Mouse (Mus musculus): Measurements from ENCODE around the gene Xrcc4. TPM values are rescaled to one million over a fixed set of nuclear protein-coding genes. Genes with fewer than 3 reads are reported as not detected.
"Not testable (repeated sequence)": the region's sequence is repeated elsewhere in the genome, so short reads cannot be mapped to it uniquely, and the experiment has no call there.

Gene Xrcc4
- polyA plus RNA-seq, 1 experiment from 2014 or later: 17.0 TPM

DNA sequence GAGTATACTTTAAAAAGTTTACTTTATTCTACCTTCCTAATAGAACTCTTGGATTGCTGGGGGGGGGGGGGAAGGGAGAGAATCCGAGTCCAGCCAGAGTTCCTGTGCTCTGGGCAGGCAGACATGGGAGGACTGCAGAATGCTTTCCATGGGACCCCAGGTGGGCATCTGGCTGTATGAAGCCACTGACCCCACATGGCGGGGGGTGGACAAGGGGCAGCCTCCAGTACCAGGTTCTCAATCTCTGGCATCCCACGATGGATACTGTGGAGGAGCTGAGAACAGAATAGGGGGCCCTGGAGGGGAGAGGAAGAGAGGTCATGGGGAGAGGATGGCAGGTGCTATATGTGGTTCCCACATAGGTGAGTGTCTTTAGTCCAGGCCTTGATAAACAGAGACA is 327.1 kb downstream of the Xrcc4 start:
- 75% methylated on average over 3 of the region's 3 CpGs for WGBS

DNA sequence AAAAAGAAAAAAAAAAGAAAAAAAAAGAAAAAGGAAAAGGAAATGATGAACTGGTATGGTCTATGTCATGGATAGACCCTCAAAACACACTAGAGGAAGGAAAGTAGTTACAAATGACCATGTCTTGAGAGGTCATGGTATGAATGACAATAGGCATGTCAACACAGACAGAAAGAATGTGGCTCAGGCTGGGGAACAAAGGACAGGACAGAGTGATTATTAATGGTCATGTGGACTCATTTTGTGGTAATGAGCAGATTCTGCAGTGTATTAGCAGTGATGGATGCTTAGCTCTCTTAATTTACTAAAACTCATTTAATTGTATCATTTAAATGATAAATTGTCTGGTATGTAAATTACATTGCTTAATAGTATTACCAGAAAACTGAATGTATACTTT is 333.1 kb downstream of the Xrcc4 start:
- Histone ChIP-seq H3K4me3 (no peak overlapping the region), H3K27me3 (replicated peaks) (no peaks in the 10 kb centered on the region), H3K4me1 (replicated peaks) (peaks cover 13% of the 10 kb centered on the region), H3K4me2 (no peak overlapping the region), H3K9me3 (replicated peaks) (no peaks in the 10 kb centered on the region), H3K27ac (ENCODE audit: poor library complexity, severe bottlenecking) (no peak overlapping the region), H3K9ac (no peak overlapping the region), H3K36me3 (no peaks in the 10 kb centered on the region)
- no peak for ATAC-seq (ENCODE audit: insufficient number of reproducible peaks, low FRiP score)

More for the DNA sequence above, 327.1 kb downstream of the Xrcc4 start:
- Histone ChIP-seq H3K36me3 (no peaks in the 10 kb centered on the region), H3K9me3 (replicated peaks) (no peaks in the 10 kb centered on the region), H3K9ac (no peak overlapping the region), H3K27ac (ENCODE audit: poor library complexity, severe bottlenecking) (no peak overlapping the region), H3K4me1 (replicated peaks) (peaks cover 11% of the 10 kb centered on the region), H3K4me3 (no peak overlapping the region), H3K4me2 (no peak overlapping the region), H3K27me3 (replicated peaks) (no peaks in the 10 kb centered on the region)
- ATAC-seq (ENCODE audit: insufficient number of reproducible peaks, low FRiP score): no peak

DNA sequence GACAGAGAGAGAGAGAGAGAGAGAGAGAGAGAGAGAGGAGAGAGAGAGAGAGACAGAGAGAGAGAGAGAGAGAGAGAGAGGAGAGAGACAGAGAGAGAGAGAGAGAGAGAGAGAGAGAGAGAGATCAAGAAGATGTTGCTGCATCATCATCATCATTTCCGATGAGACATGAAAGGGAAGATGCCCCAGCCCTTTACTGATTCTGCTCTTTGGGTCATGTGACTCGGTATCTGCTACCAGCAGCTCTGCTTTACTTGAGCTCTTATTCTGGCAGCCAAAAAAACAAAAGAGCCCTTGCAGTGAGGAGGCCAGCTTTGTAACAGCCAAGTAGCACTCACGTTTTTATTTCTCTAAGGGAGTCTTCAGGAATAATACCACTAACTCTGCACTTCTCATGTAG is 338.8 kb downstream of the Xrcc4 start:
- not testable (repeated sequence) for H3K9ac ChIP-seq; H3K4me2 ChIP-seq; H3K4me3 ChIP-seq; H3K9me3 ChIP-seq (replicated peaks); H3K27me3 ChIP-seq (replicated peaks); H3K36me3 ChIP-seq; ATAC-seq (ENCODE audit: insufficient number of reproducible peaks, low FRiP score); H3K27ac ChIP-seq (ENCODE audit: poor library complexity, severe bottlenecking)
- H3K4me1 ChIP-seq (replicated peaks): peaks cover 26% of the 10 kb centered on the region
- 28% methylated on average over 3 of the region's 3 CpGs for WGBS

DNA sequence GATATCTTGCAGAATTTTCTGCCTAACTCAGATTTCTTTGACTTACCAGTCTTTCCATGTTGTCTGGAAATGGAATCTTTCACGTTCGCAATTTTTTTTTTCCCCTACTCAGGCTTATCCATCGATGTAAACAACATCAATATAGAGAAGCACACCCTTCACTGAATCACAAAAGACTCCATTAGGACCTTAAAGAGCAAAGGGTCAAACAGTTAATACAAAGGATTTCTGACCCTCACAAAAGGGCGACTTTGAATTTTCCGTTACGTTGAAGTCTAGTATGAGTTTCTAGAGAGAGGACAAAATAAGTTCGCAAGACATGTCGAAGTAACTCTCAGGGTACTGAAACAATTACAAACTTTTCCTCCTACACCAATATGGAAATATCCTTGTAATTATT is 346.2 kb downstream of the Xrcc4 start:
- no peaks in the 10 kb centered on the region for H3K9me3 ChIP-seq (replicated peaks)
- no peaks in the 10 kb centered on the region for H3K27me3 ChIP-seq (replicated peaks)
- H3K4me3 ChIP-seq: peak overlapping the region; percentile 83
- peaks cover 26% of the 10 kb centered on the region for H3K4me1 ChIP-seq (replicated peaks)
- peak overlapping the region; percentile 97; the same call in 1 of the 2 replicates for H3K9ac ChIP-seq
- peak overlapping the region; percentile 98 for H3K27ac ChIP-seq (ENCODE audit: poor library complexity, severe bottlenecking)
- 19% methylated on average over 8 of the region's 8 CpGs for WGBS
- H3K4me2 ChIP-seq: peak overlapping the region; percentile 93
- H3K36me3 ChIP-seq: no peaks in the 10 kb centered on the region
- no peak for ATAC-seq (ENCODE audit: insufficient number of reproducible peaks, low FRiP score)

DNA sequence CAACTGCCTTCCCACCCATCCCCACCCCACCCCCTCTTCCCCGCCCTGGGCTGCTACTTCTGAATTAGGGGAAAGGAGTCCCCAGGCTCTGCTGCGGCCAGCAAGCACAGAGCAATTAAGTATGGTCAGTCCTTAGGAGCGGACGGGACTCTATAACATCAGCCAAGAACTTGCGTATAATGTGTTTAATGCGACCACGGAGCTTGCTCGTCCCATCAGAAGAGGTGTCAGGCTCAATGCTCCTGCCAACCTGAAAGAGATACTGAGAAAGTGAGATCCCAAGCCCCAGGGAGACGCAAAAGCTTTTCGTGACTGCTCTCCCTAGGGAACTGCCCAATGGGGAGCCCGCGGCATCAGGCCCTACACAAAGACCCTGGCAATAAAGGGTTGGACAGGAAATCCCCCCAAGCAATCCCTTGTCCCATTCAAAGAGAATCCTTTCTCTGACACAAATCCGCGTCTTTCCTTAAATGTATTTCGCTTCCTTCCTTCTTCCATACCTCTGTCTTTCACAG is 346.7 kb downstream of the Xrcc4 start:
- peaks cover 23% of the 10 kb centered on the region for H3K4me1 ChIP-seq (replicated peaks)
- H3K4me2 ChIP-seq: peak overlapping the region; percentile 93
- WGBS: 2% methylated on average over 15 of the region's 15 CpGs
- ATAC-seq (ENCODE audit: insufficient number of reproducible peaks, low FRiP score): no peak
- H3K36me3 ChIP-seq: no peaks in the 10 kb centered on the region
- peak overlapping the region; percentile 98 for H3K27ac ChIP-seq (ENCODE audit: poor library complexity, severe bottlenecking)
- H3K9me3 ChIP-seq (replicated peaks): no peaks in the 10 kb centered on the region
- peak overlapping the region; percentile 83 for H3K4me3 ChIP-seq
- H3K9ac ChIP-seq: peak overlapping the region; percentile 97
- H3K27me3 ChIP-seq (replicated peaks): no peaks in the 10 kb centered on the region

DNA sequence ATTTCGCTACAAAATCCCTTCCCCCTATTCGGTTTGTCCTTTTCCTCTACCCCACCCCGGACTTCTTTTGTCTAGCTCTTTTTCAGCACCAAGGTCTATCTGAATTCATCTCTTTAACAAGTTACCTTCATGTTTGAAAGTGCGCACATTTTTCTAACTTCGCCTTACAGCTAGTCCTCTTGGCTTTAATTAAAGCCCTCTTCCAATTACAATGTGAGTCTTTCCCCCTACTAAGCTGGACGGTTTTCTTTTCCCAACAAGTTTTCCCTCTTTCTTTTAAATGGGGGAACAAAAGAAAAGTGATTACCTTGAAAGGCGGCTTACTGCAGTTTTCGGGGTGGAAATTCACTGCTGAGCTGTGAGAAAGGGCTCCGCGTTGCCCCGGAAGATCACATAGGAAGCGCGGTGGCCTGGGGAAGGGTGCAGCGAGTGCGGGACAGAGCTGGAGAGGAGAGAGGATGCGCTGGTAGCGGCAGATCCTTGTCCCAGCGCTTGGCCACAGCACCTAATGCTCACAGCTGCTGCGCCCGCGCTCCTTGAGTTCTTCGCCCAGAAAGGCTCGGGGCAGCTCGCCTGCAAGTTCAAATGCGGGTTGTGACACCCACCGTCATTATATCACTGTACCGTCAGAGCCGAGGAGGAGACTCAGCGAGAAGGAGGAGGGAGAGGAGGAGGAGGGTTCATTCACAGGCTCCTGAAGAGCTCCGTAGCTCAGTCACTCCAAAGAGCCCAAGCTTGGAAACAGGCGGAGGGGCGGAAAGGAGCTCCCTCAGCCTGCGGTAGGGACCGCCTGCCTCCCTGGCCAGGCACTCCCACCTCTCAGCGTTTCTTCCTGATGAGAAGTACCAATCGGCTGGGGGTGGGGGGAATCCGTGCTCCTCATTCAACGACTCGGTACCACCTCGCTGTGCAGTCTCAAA is 347.4 kb downstream of the Xrcc4 start, which contains the start of gene Vcan:
Gene Vcan (minus strand): TSS at position 744 of the 920 bp plus-strand sequence.
- no peaks in the 10 kb centered on the region for H3K27me3 ChIP-seq (replicated peaks)
- H3K4me1 ChIP-seq (replicated peaks): peaks cover 20% of the 10 kb centered on the region
- H3K9ac ChIP-seq: peak within 1 kb of the TSS; percentile 97
- no peaks in the 10 kb centered on the region for H3K9me3 ChIP-seq (replicated peaks)
- ATAC-seq (ENCODE audit: insufficient number of reproducible peaks, low FRiP score): peak; percentile 73
- H3K27ac ChIP-seq (ENCODE audit: poor library complexity, severe bottlenecking): peak within 1 kb of the TSS; percentile 98
- no peaks in the 10 kb centered on the region for H3K36me3 ChIP-seq
- WGBS: under 1% methylated on average over 40 of the region's 40 CpGs
- peak within 1 kb of the TSS; percentile 93 for H3K4me2 ChIP-seq
- H3K4me3 ChIP-seq: peak within 1 kb of the TSS; percentile 83

DNA sequence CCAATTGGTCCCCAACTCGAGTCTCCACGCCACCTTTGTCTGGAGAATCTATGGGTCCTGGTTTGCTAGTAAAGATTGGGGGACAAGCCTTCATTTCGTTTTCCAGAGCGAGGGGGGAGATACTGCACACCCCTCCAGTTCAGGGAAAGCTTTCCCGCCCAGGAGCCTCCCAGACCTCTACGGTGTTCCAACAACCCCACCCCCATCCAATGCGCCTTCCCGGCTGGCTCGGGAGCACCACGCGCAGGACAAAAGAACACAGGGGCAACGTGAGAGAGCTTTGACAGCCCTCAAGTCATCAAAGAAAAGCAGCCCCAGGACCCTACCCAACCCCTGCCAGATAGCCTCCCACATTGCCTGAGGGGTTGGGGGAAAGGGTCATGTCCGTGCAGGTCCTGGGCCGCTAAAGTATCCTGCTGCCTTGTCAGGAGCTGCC is 348.3 kb downstream of the Xrcc4 start:
- Histone ChIP-seq H3K9ac (peak overlapping the region; percentile 97), H3K9me3 (replicated peaks) (no peaks in the 10 kb centered on the region), H3K4me2 (peak overlapping the region; percentile 93), H3K27ac (ENCODE audit: poor library complexity, severe bottlenecking) (peak overlapping the region; percentile 98), H3K4me3 (peak overlapping the region; percentile 83), H3K4me1 (replicated peaks) (peaks cover 19% of the 10 kb centered on the region), H3K27me3 (replicated peaks) (no peaks in the 10 kb centered on the region), H3K36me3 (no peaks in the 10 kb centered on the region)
- no peak for ATAC-seq (ENCODE audit: insufficient number of reproducible peaks, low FRiP score)
- WGBS: 0% methylated on average over 14 of the region's 14 CpGs

DNA sequence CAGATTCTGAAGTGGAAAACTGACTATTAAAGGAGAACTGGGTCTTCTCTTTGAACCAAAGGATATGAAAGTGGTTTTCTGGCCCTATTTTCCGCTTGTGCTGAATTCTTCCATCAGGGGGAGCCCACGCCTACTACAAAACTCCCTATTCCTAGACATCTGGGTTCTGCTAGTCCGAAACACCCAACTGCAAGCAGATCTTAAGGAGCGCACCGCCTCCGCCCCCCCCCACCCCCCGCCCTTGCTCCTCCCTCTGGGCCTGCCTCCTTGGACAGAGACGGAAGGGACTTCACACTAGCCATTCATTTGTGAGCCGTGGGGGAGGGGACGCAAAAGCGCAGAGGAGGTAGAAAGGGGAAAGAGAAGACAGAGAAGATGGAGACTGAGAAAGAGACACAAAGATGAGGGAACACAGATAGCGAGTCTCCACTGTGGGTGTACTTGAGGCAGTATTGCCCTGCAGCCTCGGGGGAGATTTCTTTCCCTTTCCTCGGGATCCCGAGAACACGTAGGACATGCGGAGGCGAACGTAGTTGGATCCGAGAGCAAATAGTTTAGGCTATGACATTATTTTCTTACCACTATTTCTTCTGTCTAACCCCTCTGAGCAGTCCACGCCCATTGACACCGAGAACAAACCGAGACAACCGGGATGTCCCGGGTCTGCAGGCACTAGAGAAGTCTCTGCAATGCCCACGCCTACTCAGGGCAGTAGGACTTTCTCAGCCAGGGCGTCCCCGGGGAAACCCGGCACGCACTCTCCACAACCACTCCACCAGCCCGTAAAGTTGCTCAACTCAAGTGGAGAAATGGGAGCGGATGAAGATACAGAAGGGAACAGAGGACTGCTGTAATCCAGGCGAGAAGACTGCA is 348.9 kb downstream of the Xrcc4 start:
- Histone ChIP-seq H3K27ac (ENCODE audit: poor library complexity, severe bottlenecking) (peak overlapping the region; percentile 98), H3K27me3 (replicated peaks) (no peaks in the 10 kb centered on the region), H3K9me3 (replicated peaks) (no peaks in the 10 kb centered on the region), H3K9ac (peak overlapping the region; percentile 97), H3K4me2 (peak overlapping the region; percentile 93), H3K36me3 (no peaks in the 10 kb centered on the region), H3K4me1 (replicated peaks) (peaks cover 19% of the 10 kb centered on the region), H3K4me3 (peak overlapping the region; percentile 83)
- under 1% methylated on average over 33 of the region's 33 CpGs for WGBS
- peak; percentile 85 for ATAC-seq (ENCODE audit: insufficient number of reproducible peaks, low FRiP score)

DNA sequence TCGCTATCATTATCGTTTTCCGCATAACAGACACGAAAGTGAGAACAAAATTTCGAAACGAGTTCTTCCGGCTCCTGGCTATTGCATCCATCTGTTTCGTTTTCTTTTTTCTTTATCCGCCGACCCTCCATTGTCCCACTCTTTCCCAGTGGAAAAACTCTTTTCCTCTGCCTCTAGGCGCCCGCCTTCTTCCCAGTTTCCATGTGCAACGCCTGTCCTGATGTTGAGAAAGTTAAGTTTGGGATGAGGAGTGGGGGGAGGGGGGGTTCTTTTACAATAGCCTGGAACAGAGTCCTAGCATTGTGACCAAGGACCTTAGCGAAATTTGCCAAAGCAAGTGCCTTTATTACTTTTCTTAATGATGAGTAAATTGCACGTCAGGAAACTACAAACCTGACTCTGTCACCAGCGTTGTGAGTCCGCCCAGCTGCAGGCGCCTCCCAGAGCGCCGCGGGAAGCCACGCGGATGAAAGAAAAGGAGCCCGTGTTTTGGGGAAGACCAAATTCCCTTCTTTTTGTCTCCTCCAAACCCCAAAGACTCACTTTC is 349.6 kb downstream of the Xrcc4 start:
- no peaks in the 10 kb centered on the region for H3K27me3 ChIP-seq (replicated peaks)
- peaks cover 24% of the 10 kb centered on the region for H3K4me1 ChIP-seq (replicated peaks)
- peak overlapping the region; percentile 97 for H3K9ac ChIP-seq
- H3K4me2 ChIP-seq: peak overlapping the region; percentile 93
- peak overlapping the region; percentile 98 for H3K27ac ChIP-seq (ENCODE audit: poor library complexity, severe bottlenecking)
- ATAC-seq (ENCODE audit: insufficient number of reproducible peaks, low FRiP score): no peak
- no peaks in the 10 kb centered on the region for H3K9me3 ChIP-seq (replicated peaks)
- H3K36me3 ChIP-seq: no peaks in the 10 kb centered on the region
- under 1% methylated on average over 24 of the region's 24 CpGs for WGBS
- peak overlapping the region; percentile 83 for H3K4me3 ChIP-seq

DNA sequence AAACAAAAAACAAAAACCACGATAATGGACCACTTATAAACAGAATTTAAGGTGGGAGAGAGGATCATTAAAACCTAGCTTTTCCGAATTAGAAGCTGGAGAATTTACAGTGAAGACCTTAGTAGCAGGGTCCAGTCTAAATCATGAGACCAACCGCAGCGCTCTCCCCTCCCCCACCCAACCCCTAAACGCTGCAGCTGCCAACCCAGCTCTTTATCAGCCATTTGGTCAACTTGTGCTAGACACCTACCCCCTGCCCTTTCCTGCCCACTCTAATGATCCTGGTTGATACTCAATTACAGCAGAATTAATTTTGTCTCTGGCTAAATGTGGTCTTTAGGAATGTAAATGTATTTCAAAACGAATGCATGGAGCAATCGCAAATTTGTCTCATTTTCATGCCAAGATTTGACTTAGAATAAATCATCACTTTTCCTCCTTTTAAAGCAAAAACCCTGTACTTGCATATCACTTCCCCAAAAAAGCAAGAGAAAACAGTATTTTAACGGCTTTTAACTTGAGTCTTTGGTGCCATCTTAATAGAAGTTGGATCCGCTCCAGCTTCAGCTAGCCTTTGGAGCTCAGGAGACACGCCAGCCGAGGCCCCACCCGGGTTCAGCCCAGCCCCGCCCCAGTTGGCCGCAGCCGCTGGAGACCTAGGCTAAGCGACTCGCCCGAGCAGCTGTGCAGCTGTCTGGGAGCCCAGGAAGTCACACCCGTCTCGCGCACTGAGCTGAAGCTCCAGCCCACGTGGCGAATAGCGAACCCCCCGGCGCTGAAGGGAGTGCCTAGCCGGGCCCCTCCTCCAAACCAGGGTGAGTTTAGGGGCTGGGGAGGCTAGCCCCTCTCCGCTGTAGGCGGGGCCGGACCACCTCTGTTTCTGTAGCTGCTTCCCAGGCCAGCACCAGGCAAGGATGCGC is 350.4 kb downstream of the Xrcc4 start:
- no peaks in the 10 kb centered on the region for H3K9me3 ChIP-seq (replicated peaks)
- peaks cover 27% of the 10 kb centered on the region for H3K4me1 ChIP-seq (replicated peaks)
- H3K27ac ChIP-seq (ENCODE audit: poor library complexity, severe bottlenecking): peak overlapping the region; percentile 98
- H3K4me2 ChIP-seq: peak overlapping the region; percentile 93
- peak overlapping the region; percentile 83 for H3K4me3 ChIP-seq
- ATAC-seq (ENCODE audit: insufficient number of reproducible peaks, low FRiP score): peak; percentile 68
- no peaks in the 10 kb centered on the region for H3K27me3 ChIP-seq (replicated peaks)
- WGBS: 1% methylated on average over 31 of the region's 31 CpGs
- H3K9ac ChIP-seq: peak overlapping the region; percentile 97
- H3K36me3 ChIP-seq: no peaks in the 10 kb centered on the region

Data from heart, embryonic 12.5 days (tissue).